Mouse (Mus musculus) lung, postnatal 0 days (tissue): Measurements from ENCODE around the gene Gm44973.

ENCODE experiments used
- CTCF ChIP-seq: IDR thresholded peaks from 2 replicates; pipeline ENCODE4 v1.5.1; 2016; ENCODE audit warnings: antibody characterized with exemption, mild to moderate bottlenecking
- EP300 ChIP-seq: IDR thresholded peaks from 2 replicates; pipeline ENCODE4 v1.6.1; 2016; ENCODE audit warnings: antibody characterized with exemption, mild to moderate bottlenecking, control low read depth

GRCm38 (mm10) chr7:5016057-5016456 lies 761 bp downstream of the Gm44973 start:
- no peak for TF ChIP-seq CTCF
- TF ChIP-seq EP300 = no peak
